Mouse (Mus musculus) heart, adult 2 months (tissue): ENCODE measurements around the gene Cx3cl1. TPM values are rescaled to one million over a fixed set of nuclear protein-coding genes. Genes with fewer than 3 reads are reported as not detected.

Experiments
- DNase-seq, 2 experiments: peaks; one replicate each; pipeline ENCODE4 v3.0.0; 2021
- H3K27ac ChIP-seq: fragments of 200-600 bp; 2 replicates; pipeline ENCODE4 v1.8.1; 2022
- H3K27me3 ChIP-seq: fragments of 200-500 bp; 2 replicates; pipeline ENCODE4 v1.6.1; 2012; ENCODE audit warnings: mild to moderate bottlenecking, low read length, inconsistent platforms, mixed read lengths; ENCODE audit not compliant: control insufficient read depth, insufficient read depth
- H3K36me3 ChIP-seq: fragments of 200-500 bp; 2 replicates; pipeline ENCODE4 v1.6.1; 2012; ENCODE audit warnings: low read length, inconsistent platforms; ENCODE audit not compliant: control insufficient read depth, insufficient read depth
- H3K4me1 ChIP-seq: fragments of 200-500 bp; 2 replicates; pipeline ENCODE4 v1.6.1; 2011; ENCODE audit warnings: low read length; ENCODE audit not compliant: control insufficient read depth, insufficient read depth
- H3K4me3 ChIP-seq: fragments of 200-600 bp; 2 replicates; pipeline ENCODE4 v1.8.1; 2022
- H3K79me2 ChIP-seq: fragments of 200-500 bp; replicated peaks from 2 replicates; pipeline ENCODE4 v1.6.1; 2012; ENCODE audit warnings: mild to moderate bottlenecking, inconsistent platforms, low read length, moderate library complexity, mixed read lengths; ENCODE audit not compliant: control insufficient read depth, insufficient read depth
- H3K9ac ChIP-seq: fragments of 200-500 bp; 2 replicates; pipeline ENCODE4 v1.6.1; 2012; ENCODE audit warnings: low read depth, mild to moderate bottlenecking, control low read depth, inconsistent platforms, low read length, mixed read lengths
- CTCF ChIP-seq: fragments of 200-600 bp; IDR thresholded peaks from 2 replicates; pipeline ENCODE4 v1.8.1; 2022; ENCODE audit warnings: antibody characterized with exemption, mild to moderate bottlenecking, moderate library complexity
- EP300 ChIP-seq: fragments of 200-500 bp; IDR thresholded peaks from 2 replicates; pipeline ENCODE4 v1.6.1; 2011; ENCODE audit warnings: low read depth, low read length, control low read depth; ENCODE audit not compliant: insufficient read depth
- POLR2A ChIP-seq: fragments of 200-500 bp; IDR thresholded peaks from 2 replicates; pipeline ENCODE4 v1.6.1; 2011; ENCODE audit warnings: mild to moderate bottlenecking, low read depth, low read length, control low read depth; ENCODE audit not compliant: insufficient read depth
- WGBS: fragments of 180-500 bp; shearing (Covaris S2); methylation state at CpG from one replicate; pipeline ENCODE4 v1.1.7; 2018; 5-methylcytosine and 5-hydroxymethylcytosine counted together
- intact Hi-C: fragments of 180-260 bp; cut with DNase I; formaldehyde crosslinking; loops from one replicate; pipeline ENCODE4 v1.15.1; 2025
- polyA plus RNA-seq: library from polyadenylated mRNA; depleted of rRNA; stranded (reverse); fragments of >200 nt; gene quantifications from 2 replicates; pipeline ENCODE4 v1.2.3, GENCODE M21; 2012
- total RNA-seq, 2 experiments: library from RNA; stranded (reverse); gene quantifications; 2 replicates each; pipeline ENCODE4 v1.2.3; 2021

Cx3cl1 gene
- total and polyA plus RNA-seq, 3 experiments = 5.1 to 12.0 (median 5.4) TPM

- Histone ChIP-seq H3K4me3 (no peak overlapping the region), H3K79me2 (no peaks in the 10 kb centered on the region), H3K27ac (no peak overlapping the region), H3K27me3 (no peaks in the 10 kb centered on the region), H3K36me3 (no peaks in the 10 kb centered on the region), H3K4me1 (peaks cover 13% of the 10 kb centered on the region), H3K9ac (no peak overlapping the region)
- TF ChIP-seq EP300 = no peak
- TF ChIP-seq CTCF = peak; percentile 60
- 35% methylated on average over 14 of the region's 14 CpGs for WGBS
- peak; percentile 50 to 61 for DNase-seq
- intact Hi-C loops = no loop called here
Observed at GRCm38 (mm10) chr8:94801293-94802095, 29.7 kb downstream of the Cx3cl1 start.

GRCm38 (mm10) chr8:94802375-94802774 is 30.6 kb downstream of the Cx3cl1 start:
- H3K36me3 ChIP-seq = no peaks in the 10 kb centered on the region
- peaks cover 13% of the 10 kb centered on the region for H3K4me1 ChIP-seq
- no peak for DNase-seq
- no peaks in the 10 kb centered on the region for H3K27me3 ChIP-seq
- 25% methylated on average over 4 of the region's 4 CpGs for WGBS
- intact Hi-C loops = no loop called here
- no peak for TF ChIP-seq POLR2A
- TF ChIP-seq EP300 = no peak
- TF ChIP-seq CTCF = no peak
- H3K4me3 ChIP-seq = no peak overlapping the region
- H3K9ac ChIP-seq = no peak overlapping the region
- no peaks in the 10 kb centered on the region for H3K79me2 ChIP-seq
- no peak overlapping the region for H3K27ac ChIP-seq

GRCm38 (mm10) chr8:94803551-94803950 is 31.7 kb downstream of the Cx3cl1 start:
- Histone ChIP-seq H3K36me3 (no peaks in the 10 kb centered on the region), H3K79me2 (no peaks in the 10 kb centered on the region), H3K4me1 (peaks cover 13% of the 10 kb centered on the region), H3K9ac (no peak overlapping the region), H3K27ac (no peak overlapping the region), H3K4me3 (no peak overlapping the region), H3K27me3 (no peaks in the 10 kb centered on the region)
- intact Hi-C loops = no loop called here
- no peak for DNase-seq
- TF ChIP-seq EP300 = no peak
- TF ChIP-seq CTCF = no peak
- TF ChIP-seq POLR2A = no peak
- WGBS = 41% methylated on average over 6 of the region's 6 CpGs

- TF ChIP-seq CTCF (no peak), POLR2A (no peak), EP300 (no peak)
- Histone ChIP-seq H3K9ac (no peak overlapping the region), H3K4me3 (no peak overlapping the region), H3K27me3 (no peaks in the 10 kb centered on the region), H3K79me2 (no peaks in the 10 kb centered on the region), H3K27ac (no peak overlapping the region), H3K36me3 (no peaks in the 10 kb centered on the region), H3K4me1 (peaks cover 13% of the 10 kb centered on the region)
- intact Hi-C loops = no loop called here
- no peak for DNase-seq
- 64% methylated on average over 10 of the region's 10 CpGs for WGBS
Observed at GRCm38 (mm10) chr8:94804546-94805340, 32.9 kb downstream of the Cx3cl1 start.

- H3K4me1 ChIP-seq = peaks cover 6% of the 10 kb centered on the region
- no peaks in the 10 kb centered on the region for H3K79me2 ChIP-seq
- 71% methylated on average over 4 of the region's 4 CpGs for WGBS
- DNase-seq = no peak
- H3K4me3 ChIP-seq = no peak overlapping the region
- no peaks in the 10 kb centered on the region for H3K36me3 ChIP-seq
- H3K9ac ChIP-seq = no peak overlapping the region
- intact Hi-C loops = no loop called here
- TF ChIP-seq EP300 = no peak
- TF ChIP-seq CTCF = no peak
- TF ChIP-seq POLR2A = no peak
- H3K27ac ChIP-seq = no peak overlapping the region
- H3K27me3 ChIP-seq = no peaks in the 10 kb centered on the region
Observed at GRCm38 (mm10) chr8:94805811-94806210, 34.0 kb downstream of the Cx3cl1 start.

GRCm38 (mm10) chr8:94807506-94807905 is 35.7 kb downstream of the Cx3cl1 start:
- H3K9ac ChIP-seq = no peak overlapping the region
- H3K79me2 ChIP-seq = no peaks in the 10 kb centered on the region
- H3K4me3 ChIP-seq = no peak overlapping the region
- no peaks in the 10 kb centered on the region for H3K36me3 ChIP-seq
- 59% methylated on average over 7 of the region's 7 CpGs for WGBS
- peak in 1 of 2 experiments; percentile 24 for DNase-seq
- H3K27ac ChIP-seq = no peak overlapping the region
- no peaks in the 10 kb centered on the region for H3K27me3 ChIP-seq
- no peaks in the 10 kb centered on the region for H3K4me1 ChIP-seq
- intact Hi-C loops = no loop called here
- TF ChIP-seq CTCF (no peak), EP300 (no peak), POLR2A (no peak)
